Mouse (Mus musculus) liver, embryonic 11.5 days (tissue): ENCODE results near the gene Zbed3. TPM values are rescaled to one million over a fixed set of nuclear protein-coding genes. Genes with fewer than 3 reads are reported as not detected.

Experiments used
- ATAC-seq: fragments of 200-750 bp; cut with Nextera tagmentation; replicated peaks from 2 replicates; pipeline ENCODE4 v1.8.0; 2017; ENCODE audit warnings: moderate number of reproducible peaks, mild to moderate bottlenecking, moderate TSS enrichment, moderate library complexity; ENCODE audit not compliant: low FRiP score
- DNase-seq: peaks from one replicate; pipeline ENCODE4 v3.0.0-alpha.2; 2017; ENCODE audit warnings: low spot score
- H3K27ac ChIP-seq: fragments of 300-500 bp; sonication (generic); 2 replicates; pipeline ENCODE4 v1.5.1; 2014; ENCODE audit warnings: mild to moderate bottlenecking, low read depth, low read length, control low read depth
- H3K27me3 ChIP-seq: fragments of 300-500 bp; sonication (generic); replicated peaks from 2 replicates; pipeline ENCODE4 v1.6.1; 2014; ENCODE audit warnings: low read length, mixed read lengths; ENCODE audit not compliant: control insufficient read depth, insufficient read depth
- H3K36me3 ChIP-seq: fragments of 300-500 bp; sonication (generic); 2 replicates; pipeline ENCODE4 v1.6.1; 2014; ENCODE audit warnings: mild to moderate bottlenecking, low read length, moderate library complexity, mixed read lengths; ENCODE audit not compliant: control insufficient read depth, insufficient read depth
- H3K4me1 ChIP-seq: fragments of 300-500 bp; sonication (generic); replicated peaks from 2 replicates; pipeline ENCODE4 v1.6.1; 2014; ENCODE audit warnings: low read length, mixed read lengths; ENCODE audit not compliant: control insufficient read depth, insufficient read depth
- H3K4me2 ChIP-seq: fragments of 300-500 bp; sonication (generic); 2 replicates; pipeline ENCODE4 v1.6.1; 2014; ENCODE audit warnings: mild to moderate bottlenecking, control low read depth, moderate library complexity
- H3K4me3 ChIP-seq: fragments of 300-500 bp; sonication (generic); 2 replicates; pipeline ENCODE4 v1.5.1; 2014; ENCODE audit warnings: low read depth, low read length, control low read depth
- H3K9ac ChIP-seq: fragments of 300-500 bp; sonication (generic); 2 replicates; pipeline ENCODE4 v1.6.1; 2014; ENCODE audit warnings: low read depth, low read length, control low read depth
- H3K9me3 ChIP-seq: fragments of 300-500 bp; sonication (generic); 2 replicates; pipeline ENCODE4 v1.6.1; 2016; ENCODE audit warnings: low read length, inconsistent platforms, mixed read lengths; ENCODE audit not compliant: control insufficient read depth
- WGBS: fragments of 180-500 bp; shearing (Covaris S2); extraction: QIAGEN DNeasy Blood & Tissue Kit; methylation state at CpG from one replicate; pipeline ENCODE4 v1.1.7; 2014; 5-methylcytosine and 5-hydroxymethylcytosine counted together
- polyA plus RNA-seq: library from polyadenylated mRNA; unstranded; fragments of >200 nt; fragmentation: Nextera tagmentation; extraction: Ambion mirVana; gene quantifications from 2 replicates; pipeline ENCODE4 v1.2.1, GENCODE M21; 2014

Gene Zbed3
- polyA plus RNA-seq, 1 experiment from 2014 or later, result 30.9 TPM

DNA sequence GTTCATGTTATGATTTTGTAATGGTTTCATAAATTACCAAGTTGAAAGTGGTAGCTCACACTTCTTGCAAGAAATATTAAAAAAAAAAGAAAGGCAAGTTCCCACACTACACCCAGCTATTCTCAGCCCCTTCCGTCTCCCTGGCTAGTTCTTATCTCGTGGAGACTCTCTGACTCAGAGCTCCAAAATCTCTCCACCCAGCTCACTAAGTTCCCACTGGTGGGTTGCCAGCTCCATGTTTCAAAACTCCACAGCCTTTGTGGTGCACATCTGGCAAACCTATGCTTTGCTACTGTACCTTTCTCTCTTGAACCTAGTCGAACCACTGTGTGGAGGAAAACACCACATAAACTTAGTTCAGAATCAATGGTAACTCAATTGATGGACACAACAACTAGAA is 55.3 kb downstream of the Zbed3 start:
- no peaks in the 10 kb centered on the region for H3K36me3 ChIP-seq
- H3K4me3 ChIP-seq, result no peak overlapping the region
- H3K27me3 ChIP-seq, result no peaks in the 10 kb centered on the region; the same call in 1 of the 2 replicates
- H3K9me3 ChIP-seq, result no peaks in the 10 kb centered on the region
- WGBS, result 69% methylated on average over 3 of the region's 3 CpGs
- H3K4me2 ChIP-seq, result no peak overlapping the region
- no peak overlapping the region for H3K27ac ChIP-seq
- ATAC-seq (no peak), DNase-seq (no peak)
- no peak overlapping the region for H3K9ac ChIP-seq
- H3K4me1 ChIP-seq, result peaks cover 4% of the 10 kb centered on the region; the same call in 1 of the 2 replicates

- no peaks in the 10 kb centered on the region for H3K4me1 ChIP-seq
- H3K9ac ChIP-seq, result no peak overlapping the region
- WGBS, result 63% methylated on average over 5 of the region's 5 CpGs
- no peak for ATAC-seq
- no peaks in the 10 kb centered on the region for H3K36me3 ChIP-seq
- H3K27me3 ChIP-seq, result no peaks in the 10 kb centered on the region; the same call in 1 of the 2 replicates
- H3K4me3 ChIP-seq, result no peak overlapping the region
- H3K9me3 ChIP-seq, result no peaks in the 10 kb centered on the region
- no peak for DNase-seq
- no peak overlapping the region for H3K4me2 ChIP-seq
- no peak overlapping the region for H3K27ac ChIP-seq
Measured at GRCm38 (mm10) chr13:95382418-95382817, 59.0 kb downstream of the Zbed3 start.

Other genes with a start within 250 kb of the Zbed3 start
- gene Pde8b, start 73.3 kb upstream of the Zbed3 start, polyA plus RNA-seq, result 0.73 and 1.4 TPM in 2 replicates
- gene Aggf1, start 51.7 kb downstream of the Zbed3 start, polyA plus RNA-seq, result 42.1 and 43.4 TPM in 2 replicates
- 0.51 TPM in 1 of 2 replicates, not detected in the other for gene Crhbp, start 121.3 kb downstream of the Zbed3 start, polyA plus RNA-seq
- gene S100z, start 155.1 kb downstream of the Zbed3 start, polyA plus RNA-seq, result not detected in 2 replicates
- 0.21 and 0.43 TPM in 2 replicates for gene F2rl1, start 201.6 kb downstream of the Zbed3 start, polyA plus RNA-seq